In genomic region chr14:74527246-74527645, GRCm38 (mm10) we compare ENCODE assay signal across 14 mouse cellular contexts.
"Had no signal": no experiment of that assay in that cellular context is flagged by ENCODE, and none has a peak within 500 bp of the region (broad histone marks: within the 10 kb centered on the region; RNA-seq: fewer than 3 reads in every experiment).

No protein-coding gene starts in this region.

- H3K27me3 ChIP-seq: limb, embryonic 15.5 days; liver, embryonic 12.5 days; lung, embryonic 15.5 days; midbrain, embryonic 12.5 days; neural tube, embryonic 13.5 days; stomach, embryonic 15.5 days had no signal

- H3K36me3 ChIP-seq: limb, embryonic 15.5 days; liver, embryonic 12.5 days; lung, embryonic 15.5 days; midbrain, embryonic 12.5 days; neural tube, embryonic 13.5 days; stomach, embryonic 15.5 days had no signal

- H3K9me3 ChIP-seq: limb, embryonic 15.5 days; liver, embryonic 12.5 days; lung, embryonic 15.5 days; midbrain, embryonic 12.5 days; neural tube, embryonic 13.5 days; stomach, embryonic 15.5 days had no signal

- ATAC-seq: liver, embryonic 12.5 days; midbrain, embryonic 16.5 days had no signal

- H3K27ac ChIP-seq: kidney, postnatal 0 days; limb, embryonic 15.5 days; liver, embryonic 12.5 days; lung, embryonic 15.5 days; midbrain, embryonic 12.5 days; neural tube, embryonic 13.5 days; stomach, embryonic 15.5 days had no signal

- DNase-seq: layer of hippocampus, adult 9-11 months; layer of hippocampus, postnatal 36 days; lung, postnatal 14 days; right cerebral cortex, postnatal 14 days; thymus, adult 2 months; thymus, postnatal 25 days had no signal

- H3K4me1 ChIP-seq: limb, embryonic 15.5 days; liver, embryonic 12.5 days; lung, embryonic 15.5 days; midbrain, embryonic 12.5 days; neural tube, embryonic 13.5 days; stomach, embryonic 15.5 days had no signal

- H3K4me3 ChIP-seq: limb, embryonic 15.5 days; liver, embryonic 12.5 days; lung, embryonic 15.5 days; midbrain, embryonic 12.5 days; neural tube, embryonic 13.5 days; stomach, embryonic 15.5 days had no signal

- H3K9ac ChIP-seq: limb, embryonic 15.5 days; liver, embryonic 12.5 days; lung, embryonic 15.5 days; midbrain, embryonic 12.5 days; neural tube, embryonic 13.5 days; stomach, embryonic 15.5 days had no signal

- H3K4me2 ChIP-seq: limb, embryonic 15.5 days; liver, embryonic 12.5 days; lung, embryonic 15.5 days; midbrain, embryonic 12.5 days; neural tube, embryonic 13.5 days; stomach, embryonic 15.5 days had no signal
